Mouse (Mus musculus) right cerebral cortex, postnatal 36 days (tissue): ENCODE data around the gene Zfp287.

ENCODE experiments used
- DNase-seq, 2 experiments: peaks; one replicate each; pipeline ENCODE4 v3.0.0; 2022; ENCODE audit warnings: low spot score in 2 of 2, mixed read lengths in 1 of 2

Zfp287 gene

DNA sequence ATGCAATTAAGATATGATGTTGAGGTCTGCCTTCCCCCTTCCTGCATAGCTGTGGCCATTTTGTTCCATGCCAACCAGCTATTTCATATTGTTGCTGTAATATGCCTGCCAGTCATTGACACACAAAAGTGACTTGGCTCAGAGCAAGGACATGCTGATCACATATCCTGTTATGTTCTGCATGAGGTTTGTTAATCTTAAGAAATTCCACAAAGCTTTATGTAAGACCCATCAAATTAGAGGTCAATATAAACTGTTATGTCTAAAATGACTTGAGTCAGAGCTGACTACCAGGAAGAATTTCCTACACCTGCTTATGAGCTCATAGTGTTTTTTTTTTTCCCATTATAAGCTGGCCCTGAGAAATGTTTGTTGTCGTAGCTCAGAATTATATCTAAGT lies 30.5 kb downstream of the Zfp287 start:
- no peak for DNase-seq

- DNase-seq: no peak
Observed at GRCm38 (mm10) chr11:62699749-62700148, 32.0 kb downstream of the Zfp287 start.

DNA sequence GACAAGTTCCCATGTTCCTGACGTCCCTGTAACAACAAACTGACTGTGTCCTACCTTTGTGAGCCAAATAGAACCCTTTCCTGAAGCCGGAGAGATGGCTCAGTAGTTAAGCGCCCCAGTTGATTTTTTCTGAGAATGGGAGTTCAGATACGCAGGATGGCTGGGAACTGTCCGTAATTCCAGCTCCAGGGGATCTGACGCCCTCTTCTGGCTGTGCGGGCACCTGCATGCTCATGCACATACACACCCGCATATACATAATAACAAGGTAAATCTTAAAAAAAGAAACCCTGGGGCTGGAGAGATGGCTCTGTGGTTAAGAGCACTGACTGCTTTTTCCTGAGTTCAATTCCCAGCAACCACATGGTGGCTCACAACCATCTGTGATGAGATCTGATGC lies 36.6 kb downstream of the Zfp287 start:
- no peak for DNase-seq

DNA sequence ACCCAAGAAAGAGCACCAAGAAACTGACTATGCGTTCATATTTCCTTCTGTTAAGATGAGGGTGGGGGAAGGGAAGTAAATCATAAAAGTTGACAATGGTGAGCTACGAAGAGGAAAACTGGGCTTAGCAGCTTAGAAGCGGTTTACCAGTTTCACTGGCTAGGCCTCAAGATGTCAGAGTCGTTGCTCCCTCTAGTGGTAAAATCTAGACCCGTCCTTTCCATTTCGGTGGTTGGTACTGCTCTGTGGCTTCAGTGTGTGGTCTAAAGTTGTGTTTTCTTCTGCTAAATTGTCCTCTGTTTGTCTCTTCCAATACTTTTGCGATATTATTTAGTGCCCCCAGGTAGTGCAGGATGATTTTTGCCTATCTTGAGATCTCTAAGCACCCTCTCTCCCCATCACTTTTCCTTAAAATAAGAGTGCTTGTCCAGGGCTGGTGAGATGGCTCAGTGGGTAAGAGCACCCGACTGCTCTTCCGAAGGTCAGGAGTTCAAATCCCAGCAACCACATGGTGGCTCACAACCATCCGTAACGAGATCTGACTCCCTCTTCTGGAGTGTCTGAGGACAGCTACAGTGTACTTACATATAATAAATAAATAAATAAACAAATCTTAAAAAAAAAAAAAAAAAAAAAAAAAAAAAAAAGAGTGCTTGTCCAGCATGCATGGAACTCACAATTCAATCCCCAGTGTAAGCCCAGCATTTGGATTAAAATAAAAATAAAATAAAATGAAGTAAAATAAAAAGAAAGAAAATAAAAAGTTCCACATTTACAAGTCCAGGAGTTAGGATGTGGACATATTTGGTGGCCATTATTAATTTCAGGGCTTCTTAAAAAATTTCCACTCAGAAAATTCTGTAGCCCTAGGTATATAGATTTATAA lies 38.2 kb downstream of the Zfp287 start:
- peak in 1 of 2 experiments; percentile 11 for DNase-seq

- DNase-seq: no peak
Observed at GRCm38 (mm10) chr11:62691592-62691991, 40.1 kb downstream of the Zfp287 start.

- no peak for DNase-seq
Observed at GRCm38 (mm10) chr11:62679954-62680353, 51.8 kb downstream of the Zfp287 start.

DNA sequence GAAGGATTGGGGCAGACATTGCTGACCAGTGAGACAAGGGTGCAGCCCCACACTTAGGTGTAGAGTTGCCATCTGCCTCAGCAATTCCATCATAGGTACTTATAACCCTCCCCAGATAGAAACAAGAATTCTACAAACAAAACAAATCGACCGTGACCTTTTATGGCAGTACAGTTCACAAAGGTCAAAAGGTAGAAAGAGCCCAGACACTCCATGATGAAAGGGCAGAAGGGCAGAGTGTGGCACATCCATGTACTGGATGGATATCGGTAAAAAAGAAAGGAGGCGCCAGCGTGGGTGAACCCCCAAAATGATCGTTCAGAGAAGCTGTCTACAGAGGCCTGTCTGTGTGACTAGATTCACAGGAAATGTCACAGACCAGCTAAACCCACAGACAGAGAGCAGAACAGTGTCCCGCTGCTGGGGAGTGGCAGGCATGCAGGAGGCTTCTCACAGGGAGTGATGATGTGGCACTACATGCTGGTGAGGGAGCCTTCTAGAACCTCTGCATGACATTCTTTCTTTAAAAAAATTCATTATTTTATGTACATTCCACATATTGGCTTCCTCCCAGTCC lies 52.8 kb downstream of the Zfp287 start:
- no peak for DNase-seq

- no peak for DNase-seq
Observed at GRCm38 (mm10) chr11:62676290-62676596, 55.5 kb downstream of the Zfp287 start.

- peak; percentile 48 to 51 for DNase-seq
Observed at GRCm38 (mm10) chr11:62675480-62676289, 56.0 kb downstream of the Zfp287 start.

DNA sequence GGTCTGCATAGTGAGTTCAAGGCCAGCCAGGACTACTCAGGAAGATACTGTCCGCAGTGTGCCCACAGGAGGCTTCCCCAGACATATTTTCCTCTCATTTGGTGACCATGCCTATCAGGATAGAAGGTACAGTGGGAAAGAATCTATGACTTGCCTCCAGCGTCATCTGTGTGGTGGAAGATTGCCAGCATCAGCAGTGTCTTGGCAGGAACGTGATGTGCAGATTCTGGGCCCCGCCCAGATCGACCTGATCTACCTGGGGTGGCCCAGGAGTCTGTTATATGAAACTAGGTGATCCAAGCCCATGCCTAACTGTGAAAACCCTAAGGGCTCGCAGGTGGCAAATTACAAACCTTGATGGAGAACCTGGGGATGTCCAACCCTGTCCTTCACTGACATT lies 61.7 kb downstream of the Zfp287 start:
- no peak for DNase-seq

GRCm38 (mm10) chr11:62669471-62669870 lies 62.2 kb downstream of the Zfp287 start:
- DNase-seq: peak; percentile 60 to 78

GRCm38 (mm10) chr11:62668986-62669385 lies 62.7 kb downstream of the Zfp287 start:
- no peak for DNase-seq

- no peak for DNase-seq
Observed at GRCm38 (mm10) chr11:62664250-62664649, 67.5 kb downstream of the Zfp287 start.

- no peak for DNase-seq
Observed at GRCm38 (mm10) chr11:62660885-62661284, 70.8 kb downstream of the Zfp287 start.

- no peak for DNase-seq
Observed at GRCm38 (mm10) chr11:62652080-62652479, 79.6 kb downstream of the Zfp287 start.

DNA sequence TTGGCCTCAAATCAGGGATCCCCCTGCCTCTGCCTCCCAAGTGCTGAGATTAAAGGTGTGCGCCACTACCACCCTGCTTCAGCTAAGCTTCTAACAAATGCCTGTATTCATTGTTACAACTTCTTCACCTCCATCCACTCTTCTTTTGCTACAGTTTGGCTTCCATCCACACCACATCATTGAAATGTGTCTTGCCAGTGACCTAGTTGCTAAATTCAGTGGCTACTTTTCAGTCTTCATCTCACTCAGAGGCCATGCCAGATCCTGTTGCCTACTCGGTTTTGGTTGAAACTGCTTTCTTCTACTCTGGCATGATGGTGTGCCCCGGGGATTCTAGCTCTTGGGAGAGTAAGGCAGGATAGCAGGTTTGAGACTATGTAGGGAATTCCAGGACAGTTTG lies 80.1 kb downstream of the Zfp287 start:
- DNase-seq: no peak
